Comparison of ENCODE assay signal across 18 mouse cellular contexts in the genomic region with DNA sequence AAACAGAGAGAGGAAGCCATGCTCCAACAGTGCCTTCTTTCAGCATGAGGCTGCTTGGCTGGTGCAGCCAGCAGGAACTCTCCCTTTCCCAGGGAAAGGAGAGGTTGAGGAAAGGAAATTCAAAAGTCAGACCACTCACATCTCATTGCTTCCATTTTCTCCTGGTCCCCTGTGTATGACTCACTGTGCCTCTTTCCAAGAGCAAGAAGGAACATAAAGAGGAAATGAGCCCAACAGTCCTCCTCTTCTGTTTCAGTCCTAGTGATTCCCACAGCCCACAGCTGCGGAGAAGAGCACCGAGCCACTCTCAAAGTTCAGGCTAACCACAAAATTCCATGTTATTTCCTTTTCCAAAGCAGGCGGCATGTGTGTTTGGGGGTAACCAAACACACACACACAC.
A peak's percentile ranks its signal among the peaks of the same experiment; 100 is the strongest.
DNase-seq lines count a peak whose midpoint lies in the region; ATAC-seq and TF ChIP-seq lines count a peak whose summit lies in the region.
"Had no signal": no experiment of that assay in that cellular context is flagged by ENCODE, and none has a peak within 500 bp of the region (broad histone marks: within the 10 kb centered on the region; RNA-seq: fewer than 3 reads in every experiment).

No protein-coding gene starts in this region.

- TF ChIP-seq POLR2A in bone marrow macrophage, adult 2 months (IDR thresholded peaks at IDR 0.05; ENCODE audit: borderline replicate concordance, low read depth, low read length): no peak

- WGBS in heart, embryonic 11.5 days (ENCODE audit: insufficient replicate concordance): 72% methylated on average over 3 of the region's 3 CpGs

- no peaks in the 10 kb centered on the region for H3K27me3 ChIP-seq in heart, embryonic 11.5 days (ENCODE audit: control insufficient read depth, insufficient read depth, low read length)
- H3K27me3 ChIP-seq: hindbrain, embryonic 15.5 days had no signal

- H3K9ac ChIP-seq in heart, embryonic 11.5 days (ENCODE audit: low read depth, low read length): no peak overlapping the region
- H3K9ac ChIP-seq: forebrain, postnatal 0 days; hindbrain, embryonic 15.5 days; lung, embryonic 14.5 days had no signal

- peak; percentile 21 to 31 for DNase-seq in heart, adult 18-20 months
- peak; percentile 1 for DNase-seq in kidney, postnatal 14 days
- no peak for DNase-seq in kidney, adult 8-10 months
- no peak for DNase-seq in cerebellum, postnatal 4 days (ENCODE audit: low spot score in 2 of 2)
- DNase-seq: adrenal gland, adult 2 months; cerebellum, adult 11 months; cerebellum, postnatal 14 days; forebrain, postnatal 0 days; kidney, adult 2 months; lung, embryonic 14.5 days; thymus, postnatal 14 days had no signal

- ATAC-seq in heart, embryonic 11.5 days (replicated peaks; ENCODE audit: insufficient number of reproducible peaks, low FRiP score, low TSS enrichment): no peak
- peak; percentile 61 for ATAC-seq in megakaryocyte progenitor cell, adult 5-6 weeks (replicated peaks; ENCODE audit: poor library complexity)
- no peak for ATAC-seq in CD4-positive, CD25-positive, alpha-beta regulatory T cell, adult 4 months
- ATAC-seq: forebrain, postnatal 0 days; midbrain, embryonic 16.5 days had no signal

- H3K9me3 ChIP-seq in heart, embryonic 11.5 days (replicated peaks; ENCODE audit: control insufficient read depth, low read length): no peaks in the 10 kb centered on the region
- H3K9me3 ChIP-seq: hindbrain, embryonic 15.5 days had no signal

- H3K4me1 ChIP-seq in heart, embryonic 11.5 days (ENCODE audit: control insufficient read depth, insufficient read depth, low read length): no peaks in the 10 kb centered on the region
- H3K4me1 ChIP-seq in bone marrow macrophage, adult 2 months (ENCODE audit: control insufficient read depth, insufficient read depth, low read length): peaks cover 12% of the 10 kb centered on the region
- H3K4me1 ChIP-seq: hindbrain, embryonic 15.5 days had no signal

- no peak overlapping the region for H3K27ac ChIP-seq in heart, embryonic 11.5 days (ENCODE audit: low read depth, low read length)
- peak overlapping the region; percentile 96 for H3K27ac ChIP-seq in bone marrow macrophage, adult 2 months (ENCODE audit: insufficient read depth, low read depth, low read length)
- H3K27ac ChIP-seq: hindbrain, embryonic 15.5 days; stomach, postnatal 0 days had no signal

- H3K36me3 ChIP-seq in heart, embryonic 11.5 days (ENCODE audit: control insufficient read depth, insufficient read depth, low read length): no peaks in the 10 kb centered on the region
- H3K36me3 ChIP-seq: hindbrain, embryonic 15.5 days had no signal

- H3K4me3 ChIP-seq in heart, embryonic 11.5 days (ENCODE audit: low read depth, low read length): no peak overlapping the region
- H3K4me3 ChIP-seq in bone marrow macrophage, adult 2 months (ENCODE audit: insufficient read depth, low read length): no peak overlapping the region
- H3K4me3 ChIP-seq: hindbrain, embryonic 15.5 days had no signal

- no peak overlapping the region for H3K4me2 ChIP-seq in heart, embryonic 11.5 days
- H3K4me2 ChIP-seq: hindbrain, embryonic 15.5 days; lung, embryonic 14.5 days had no signal

- no peak for TF ChIP-seq CTCF in bone marrow macrophage, adult 2 months (IDR thresholded peaks at IDR 0.05; ENCODE audit: low read depth, low read length)

Comparison
In these comparisons a context has a peak if more than half of its experiments do, and no peak if none do; other contexts are left out.
1. DNase-seq: peak in heart, adult 18-20 months (2 of 2) and kidney, postnatal 14 days (single experiment); none in kidney, adult 8-10 months (0 of 2) and cerebellum, postnatal 4 days (0 of 2).